Mouse (Mus musculus) heart, adult 2 months (tissue): ENCODE measurements around the gene Spred1. TPM values are rescaled to one million over a fixed set of nuclear protein-coding genes. Genes with fewer than 3 reads are reported as not detected.
A peak's percentile ranks its signal among the peaks of the same experiment; 100 is the strongest.

Experiments
- DNase-seq, 2 experiments: peaks; one replicate each; pipeline ENCODE4 v3.0.0; 2021
- H3K27ac ChIP-seq: fragments of 200-600 bp; 2 replicates; pipeline ENCODE4 v1.8.1; 2022
- H3K27me3 ChIP-seq: fragments of 200-500 bp; 2 replicates; pipeline ENCODE4 v1.6.1; 2012; ENCODE audit warnings: mild to moderate bottlenecking, low read length, inconsistent platforms, mixed read lengths; ENCODE audit not compliant: control insufficient read depth, insufficient read depth
- H3K36me3 ChIP-seq: fragments of 200-500 bp; 2 replicates; pipeline ENCODE4 v1.6.1; 2012; ENCODE audit warnings: low read length, inconsistent platforms; ENCODE audit not compliant: control insufficient read depth, insufficient read depth
- H3K4me1 ChIP-seq: fragments of 200-500 bp; 2 replicates; pipeline ENCODE4 v1.6.1; 2011; ENCODE audit warnings: low read length; ENCODE audit not compliant: control insufficient read depth, insufficient read depth
- H3K4me3 ChIP-seq: fragments of 200-600 bp; 2 replicates; pipeline ENCODE4 v1.8.1; 2022
- H3K79me2 ChIP-seq: fragments of 200-500 bp; replicated peaks from 2 replicates; pipeline ENCODE4 v1.6.1; 2012; ENCODE audit warnings: mild to moderate bottlenecking, inconsistent platforms, low read length, moderate library complexity, mixed read lengths; ENCODE audit not compliant: control insufficient read depth, insufficient read depth
- H3K9ac ChIP-seq: fragments of 200-500 bp; 2 replicates; pipeline ENCODE4 v1.6.1; 2012; ENCODE audit warnings: low read depth, mild to moderate bottlenecking, control low read depth, inconsistent platforms, low read length, mixed read lengths
- CTCF ChIP-seq: fragments of 200-600 bp; IDR thresholded peaks from 2 replicates; pipeline ENCODE4 v1.8.1; 2022; ENCODE audit warnings: antibody characterized with exemption, mild to moderate bottlenecking, moderate library complexity
- EP300 ChIP-seq: fragments of 200-500 bp; IDR thresholded peaks from 2 replicates; pipeline ENCODE4 v1.6.1; 2011; ENCODE audit warnings: low read depth, low read length, control low read depth; ENCODE audit not compliant: insufficient read depth
- POLR2A ChIP-seq: fragments of 200-500 bp; IDR thresholded peaks from 2 replicates; pipeline ENCODE4 v1.6.1; 2011; ENCODE audit warnings: mild to moderate bottlenecking, low read depth, low read length, control low read depth; ENCODE audit not compliant: insufficient read depth
- WGBS: fragments of 180-500 bp; shearing (Covaris S2); methylation state at CpG from one replicate; pipeline ENCODE4 v1.1.7; 2018; 5-methylcytosine and 5-hydroxymethylcytosine counted together
- intact Hi-C: fragments of 180-260 bp; cut with DNase I; formaldehyde crosslinking; loops from one replicate; pipeline ENCODE4 v1.15.1; 2025
- polyA plus RNA-seq: library from polyadenylated mRNA; depleted of rRNA; stranded (reverse); fragments of >200 nt; gene quantifications from 2 replicates; pipeline ENCODE4 v1.2.3, GENCODE M21; 2012
- total RNA-seq, 2 experiments: library from RNA; stranded (reverse); gene quantifications; 2 replicates each; pipeline ENCODE4 v1.2.3; 2021

The Spred1 gene
- total and polyA plus RNA-seq, 3 experiments, result 3.7 to 15.6 (median 14.0) TPM

GRCm38 (mm10) chr2:117190915-117191314 is 69.7 kb downstream of the Spred1 start:
- no peak overlapping the region for H3K9ac ChIP-seq
- H3K27me3 ChIP-seq, result no peaks in the 10 kb centered on the region
- no peak for TF ChIP-seq CTCF
- no peak overlapping the region for H3K4me3 ChIP-seq
- H3K4me1 ChIP-seq, result peaks cover 2% of the 10 kb centered on the region
- intact Hi-C loops, result no loop called here
- H3K36me3 ChIP-seq, result no peaks in the 10 kb centered on the region
- no peaks in the 10 kb centered on the region for H3K79me2 ChIP-seq
- no peak overlapping the region for H3K27ac ChIP-seq
- DNase-seq, result no peak

GRCm38 (mm10) chr2:117194309-117194708 is 73.1 kb downstream of the Spred1 start:
- Histone ChIP-seq H3K9ac (no peak overlapping the region), H3K4me3 (no peak overlapping the region), H3K4me1 (peaks cover 2% of the 10 kb centered on the region), H3K36me3 (no peaks in the 10 kb centered on the region), H3K79me2 (no peaks in the 10 kb centered on the region), H3K27ac (peak overlapping the region; percentile 30), H3K27me3 (no peaks in the 10 kb centered on the region)
- no peak for DNase-seq
- no peak for TF ChIP-seq EP300
- TF ChIP-seq POLR2A, result no peak
- TF ChIP-seq CTCF, result no peak
- intact Hi-C loops, result no loop called here

GRCm38 (mm10) chr2:117195151-117195550 is 74.0 kb downstream of the Spred1 start:
- WGBS, result 6% methylated on average over 2 of the region's 2 CpGs
- no peaks in the 10 kb centered on the region for H3K79me2 ChIP-seq
- H3K4me1 ChIP-seq, result peaks cover 2% of the 10 kb centered on the region
- intact Hi-C loops, result no loop called here
- peak overlapping the region; percentile 30; the same call in 1 of the 2 replicates for H3K27ac ChIP-seq
- DNase-seq, result no peak
- no peak overlapping the region for H3K4me3 ChIP-seq
- H3K36me3 ChIP-seq, result no peaks in the 10 kb centered on the region
- H3K27me3 ChIP-seq, result no peaks in the 10 kb centered on the region
- no peak overlapping the region for H3K9ac ChIP-seq
- TF ChIP-seq EP300, result no peak
- TF ChIP-seq CTCF, result no peak
- no peak for TF ChIP-seq POLR2A

- TF ChIP-seq CTCF (no peak), EP300 (no peak), POLR2A (no peak)
- H3K4me3 ChIP-seq, result no peak overlapping the region
- no peak overlapping the region for H3K9ac ChIP-seq
- H3K4me1 ChIP-seq, result peaks cover 2% of the 10 kb centered on the region
- peak overlapping the region; percentile 36; the same call in 1 of the 2 replicates for H3K27ac ChIP-seq
- no peaks in the 10 kb centered on the region for H3K36me3 ChIP-seq
- intact Hi-C loops, result no loop called here
- WGBS, result 24% methylated on average over 7 of the region's 7 CpGs
- DNase-seq, result no peak
- H3K79me2 ChIP-seq, result no peaks in the 10 kb centered on the region
- no peaks in the 10 kb centered on the region for H3K27me3 ChIP-seq
Observed at GRCm38 (mm10) chr2:117195578-117195977, 74.4 kb downstream of the Spred1 start.

- H3K4me3 ChIP-seq, result no peak overlapping the region
- H3K79me2 ChIP-seq, result no peaks in the 10 kb centered on the region
- 53% methylated on average over 9 of the region's 9 CpGs for WGBS
- no peak overlapping the region for H3K27ac ChIP-seq
- no peaks in the 10 kb centered on the region for H3K4me1 ChIP-seq
- no peaks in the 10 kb centered on the region for H3K36me3 ChIP-seq
- intact Hi-C loops, result no loop called here
- DNase-seq, result no peak
- H3K27me3 ChIP-seq, result no peaks in the 10 kb centered on the region
- TF ChIP-seq CTCF (no peak), POLR2A (no peak), EP300 (no peak)
- H3K9ac ChIP-seq, result no peak overlapping the region
Observed at GRCm38 (mm10) chr2:117200869-117201338, 79.7 kb downstream of the Spred1 start.

- Histone ChIP-seq H3K79me2 (no peaks in the 10 kb centered on the region), H3K36me3 (no peaks in the 10 kb centered on the region), H3K27me3 (no peaks in the 10 kb centered on the region), H3K9ac (no peak overlapping the region), H3K27ac (no peak overlapping the region), H3K4me1 (no peaks in the 10 kb centered on the region), H3K4me3 (no peak overlapping the region)
- 60% methylated on average over 5 of the region's 5 CpGs for WGBS
- intact Hi-C loops, result no loop called here
- TF ChIP-seq EP300, result no peak
- no peak for TF ChIP-seq CTCF
- no peak for TF ChIP-seq POLR2A
- no peak for DNase-seq
Observed at GRCm38 (mm10) chr2:117203350-117203749, 82.2 kb downstream of the Spred1 start.

GRCm38 (mm10) chr2:117204534-117204933 is 83.4 kb downstream of the Spred1 start:
- H3K27ac ChIP-seq, result no peak overlapping the region
- H3K9ac ChIP-seq, result no peak overlapping the region
- no peak overlapping the region for H3K4me3 ChIP-seq
- no peaks in the 10 kb centered on the region for H3K27me3 ChIP-seq
- TF ChIP-seq CTCF (no peak), POLR2A (no peak), EP300 (no peak)
- no peaks in the 10 kb centered on the region for H3K36me3 ChIP-seq
- no peaks in the 10 kb centered on the region for H3K4me1 ChIP-seq
- no peak for DNase-seq
- H3K79me2 ChIP-seq, result no peaks in the 10 kb centered on the region
- WGBS, result 49% methylated on average over 3 of the region's 3 CpGs
- intact Hi-C loops, result no loop called here
